Mouse (Mus musculus): ENCODE results near the gene Vangl2.

Vangl2 gene

DNA sequence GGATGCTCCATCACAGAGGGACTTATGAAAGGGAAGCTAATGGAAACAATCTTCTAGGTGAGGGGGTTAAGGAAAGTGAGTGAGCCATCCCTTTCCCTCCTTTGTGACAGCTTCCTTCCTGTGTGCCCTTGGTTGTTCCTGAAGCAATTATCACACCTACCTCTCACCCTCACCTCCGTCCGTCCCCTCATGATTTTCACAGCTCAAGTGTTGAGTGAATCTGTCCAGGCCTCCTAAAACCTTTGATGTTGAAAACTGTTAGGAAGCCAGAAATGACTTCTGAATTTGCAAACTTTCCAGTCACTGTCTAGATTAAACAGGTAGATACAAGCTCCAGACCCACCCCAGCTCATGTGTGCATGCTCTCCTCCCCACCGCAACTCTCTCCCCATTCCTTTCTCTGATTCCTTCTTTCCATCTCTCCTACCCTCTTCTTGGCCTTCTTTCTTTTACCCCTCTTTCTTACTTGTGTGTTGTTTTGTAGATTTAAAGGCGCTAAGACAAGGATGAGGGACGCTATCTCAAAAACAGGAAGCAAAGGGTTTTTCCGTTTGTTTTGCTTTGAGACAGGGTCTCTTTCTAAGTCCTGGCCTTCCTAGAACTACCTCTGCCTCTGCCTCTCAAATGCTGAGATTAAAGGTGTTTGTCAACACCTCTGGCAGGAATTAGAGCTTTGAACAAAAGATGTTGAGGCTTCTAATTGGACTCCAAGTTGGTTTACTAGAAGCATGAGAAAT, 62.0 kb downstream of the Vangl2 start:
- no peak for DNase-seq (ENCODE audit: low read depth, low spot score)

DNA sequence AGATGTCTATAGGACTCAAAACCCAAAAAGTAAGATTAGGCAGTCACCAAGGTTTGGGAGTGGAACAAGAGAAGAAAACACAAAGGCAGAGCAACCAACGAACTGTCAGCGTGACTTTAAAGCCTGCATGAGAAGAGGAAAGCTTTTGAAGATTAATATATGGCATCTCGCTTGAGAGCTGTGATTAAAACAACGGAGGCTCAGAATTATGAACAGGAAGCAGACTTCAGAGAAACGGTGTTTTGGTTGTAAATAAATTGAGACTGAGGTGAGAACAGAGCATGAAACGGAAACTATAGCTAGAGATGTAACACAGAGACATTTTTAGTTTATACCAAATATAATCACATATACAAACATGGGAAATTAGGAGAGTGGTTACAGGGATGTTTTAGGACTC, 64.6 kb downstream of the Vangl2 start:
- DNase-seq (ENCODE audit: low read depth, low spot score) = no peak

DNA sequence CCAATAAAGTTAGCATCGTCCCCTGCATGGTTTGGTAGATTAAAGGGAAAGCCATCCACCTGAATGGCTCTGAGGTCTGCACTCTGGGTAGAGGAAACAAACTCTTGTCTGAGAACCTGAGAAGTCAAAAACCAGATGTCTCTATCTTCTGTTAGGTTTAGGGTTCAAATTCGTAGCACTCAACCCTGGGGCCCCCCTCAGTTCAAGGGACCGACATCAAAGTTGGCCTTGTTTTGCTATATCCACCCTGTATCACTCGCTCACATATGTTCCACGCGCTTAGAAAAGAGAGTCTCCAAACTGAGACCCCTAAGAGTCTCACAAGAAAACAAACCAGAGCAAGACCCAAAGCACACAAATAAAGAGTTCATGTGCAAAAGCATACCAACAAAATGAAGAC, 66.5 kb downstream of the Vangl2 start:
- DNase-seq (ENCODE audit: low read depth, low spot score) = no peak

DNA sequence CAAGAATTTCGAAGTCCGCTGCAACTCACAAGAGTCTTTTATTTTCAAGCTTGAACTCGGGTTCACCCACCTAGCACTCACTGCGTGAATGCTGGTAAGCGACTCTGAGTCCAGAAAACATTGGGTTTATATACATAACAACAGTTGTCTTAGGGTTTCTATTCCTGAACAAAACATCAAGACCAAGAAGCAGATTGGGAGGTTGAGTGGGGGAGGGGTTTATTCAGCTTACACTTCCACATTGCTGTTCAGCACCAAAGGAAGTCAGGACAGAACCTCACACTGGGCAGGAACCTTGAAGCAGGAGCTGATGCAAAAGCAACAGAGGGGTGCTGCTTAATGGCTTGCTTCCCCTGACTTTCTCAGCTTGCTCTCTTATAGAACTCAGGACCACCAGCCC, 67.5 kb downstream of the Vangl2 start:
- DNase-seq (ENCODE audit: low read depth, low spot score) = no peak

DNA sequence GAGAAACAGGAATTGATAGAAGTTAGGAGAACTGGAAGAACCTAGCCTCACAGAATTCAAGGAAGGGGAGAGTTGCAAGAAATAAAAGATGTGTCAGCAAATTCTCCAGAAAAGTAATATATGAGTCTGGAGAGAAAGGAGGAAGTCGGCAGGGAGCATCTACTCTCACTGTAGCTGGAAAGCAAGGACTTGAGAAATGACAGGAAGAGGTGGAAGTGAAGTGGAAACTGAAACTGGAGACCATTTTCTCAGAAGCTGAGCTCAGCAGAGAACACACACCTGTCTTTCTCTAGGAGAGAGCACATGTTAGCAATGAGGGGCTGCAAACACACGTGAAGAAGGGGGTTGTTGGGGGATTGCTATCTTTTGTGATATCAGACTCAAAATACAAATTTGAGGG, 70.8 kb downstream of the Vangl2 start:
- DNase-seq (ENCODE audit: low read depth, low spot score) = no peak

DNA sequence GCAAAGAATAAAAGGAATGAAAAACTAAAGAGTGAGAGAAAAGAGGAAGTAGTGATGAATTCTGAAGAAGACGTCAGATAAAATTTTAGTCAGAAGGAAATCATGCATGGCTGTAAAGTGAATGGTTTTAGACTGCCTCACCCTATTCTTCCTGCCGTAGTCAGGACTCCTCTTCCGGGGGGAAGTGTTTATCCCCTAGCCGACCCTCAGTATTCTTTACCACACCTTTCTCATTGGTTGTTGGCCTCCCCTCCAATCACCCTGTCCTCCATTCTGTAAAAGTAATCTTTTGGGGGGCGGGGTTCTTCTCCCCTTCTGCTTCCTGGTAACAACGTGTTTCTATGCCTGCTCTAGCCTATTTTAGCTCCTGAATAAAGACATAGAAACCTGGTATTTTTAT, 73.2 kb downstream of the Vangl2 start:
- DNase-seq (ENCODE audit: low read depth, low spot score) = no peak
